Mouse (Mus musculus) thymus, adult 2 months (tissue): ENCODE results near the gene Wars2. TPM values are rescaled to one million over a fixed set of nuclear protein-coding genes. Genes with fewer than 3 reads are reported as not detected.

Experiments
- DNase-seq: peaks from one replicate; pipeline ENCODE4 v3.0.0; 2021
- H3K27ac ChIP-seq: fragments of 200-500 bp; 2 replicates; pipeline ENCODE4 v1.5.1; 2012; ENCODE audit warnings: low read length, control low read depth; ENCODE audit not compliant: control insufficient read depth, insufficient read depth
- H3K27me3 ChIP-seq: fragments of 200-500 bp; 2 replicates; pipeline ENCODE4 v1.6.1; 2012; ENCODE audit warnings: mild to moderate bottlenecking, low read length, moderate library complexity, mixed read lengths; ENCODE audit not compliant: control insufficient read depth, insufficient read depth
- H3K36me3 ChIP-seq: fragments of 200-500 bp; 2 replicates; pipeline ENCODE4 v1.6.1; 2012; ENCODE audit warnings: mild to moderate bottlenecking, low read length, moderate library complexity; ENCODE audit not compliant: control insufficient read depth, insufficient read depth
- H3K4me1 ChIP-seq: fragments of 200-500 bp; replicated peaks from 2 replicates; pipeline ENCODE4 v1.6.1; 2012; ENCODE audit warnings: low read length; ENCODE audit not compliant: control insufficient read depth, insufficient read depth
- H3K4me3 ChIP-seq: fragments of 200-500 bp; 2 replicates; pipeline ENCODE4 v1.5.1; 2012; ENCODE audit warnings: mild to moderate bottlenecking, low read length, control low read depth, moderate library complexity; ENCODE audit not compliant: control insufficient read depth, insufficient read depth
- CTCF ChIP-seq: fragments of 200-500 bp; IDR thresholded peaks from 2 replicates; pipeline ENCODE4 v1.5.1; 2012; ENCODE audit warnings: mild to moderate bottlenecking, control low read depth, low read length, moderate library complexity, borderline replicate concordance; ENCODE audit not compliant: control insufficient read depth, poor library complexity, insufficient read depth; ENCODE audit errors: extremely low read depth
- POLR2A ChIP-seq: fragments of 200-500 bp; IDR thresholded peaks from 2 replicates; pipeline ENCODE4 v1.6.1; 2012; ENCODE audit warnings: mild to moderate bottlenecking, low read length, control low read depth, moderate library complexity; ENCODE audit not compliant: control insufficient read depth, poor library complexity, insufficient read depth; ENCODE audit errors: extremely low read depth
- WGBS: fragments of 180-500 bp; shearing (Covaris S2); methylation state at CpG from one replicate; pipeline ENCODE4 v1.1.7; 2018; 5-methylcytosine and 5-hydroxymethylcytosine counted together
- polyA plus RNA-seq: library from polyadenylated mRNA; depleted of rRNA; stranded (reverse); fragments of >200 nt; gene quantifications from 2 replicates; pipeline ENCODE4 v1.2.3, GENCODE M21; 2012

Wars2 gene
- polyA plus RNA-seq, 1 experiment: 6.0 TPM

DNA sequence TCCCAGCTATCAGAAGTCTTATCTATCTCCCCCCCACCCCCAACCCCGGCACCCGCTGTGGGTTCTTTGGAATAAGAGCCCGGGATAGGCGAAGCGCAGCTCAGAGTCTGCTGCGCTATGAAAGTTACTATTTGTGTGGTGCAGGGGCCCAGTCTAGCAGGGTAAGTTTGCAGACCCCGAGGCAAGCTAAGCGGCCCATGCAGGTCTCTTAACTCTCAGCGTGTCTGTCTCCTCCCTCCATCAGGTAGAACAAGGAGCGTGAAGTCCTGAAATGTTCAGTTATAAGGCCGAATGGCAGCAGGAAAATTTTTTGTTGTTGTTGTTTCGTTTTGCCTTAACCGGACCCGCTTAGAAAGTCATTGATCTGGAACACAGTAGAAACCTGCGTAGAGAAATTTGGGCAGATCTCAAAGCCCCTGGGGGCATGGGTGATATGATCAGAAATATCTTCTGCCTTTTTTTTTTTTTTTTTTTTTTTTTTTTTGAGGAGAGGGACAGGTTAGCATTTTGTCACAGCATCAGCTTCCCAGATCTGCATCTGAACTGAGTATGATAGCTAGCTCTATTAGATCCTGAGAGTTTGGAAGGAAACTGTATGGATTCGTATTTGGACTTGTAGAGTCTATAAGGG, 111.7 kb downstream of the Wars2 start:
- H3K27ac ChIP-seq: no peak overlapping the region
- no peak overlapping the region for H3K4me3 ChIP-seq
- H3K4me1 ChIP-seq: no peaks in the 10 kb centered on the region; the same call in none of the 2 replicates
- DNase-seq: no peak
- peaks cover 39% of the 10 kb centered on the region for H3K27me3 ChIP-seq
- 11% methylated on average over 16 of the region's 16 CpGs for WGBS
- no peak for TF ChIP-seq CTCF
- TF ChIP-seq POLR2A: no peak
- H3K36me3 ChIP-seq: no peaks in the 10 kb centered on the region

- Histone ChIP-seq H3K4me1 (no peaks in the 10 kb centered on the region; the same call in none of the 2 replicates), H3K27me3 (peaks cover 39% of the 10 kb centered on the region), H3K36me3 (no peaks in the 10 kb centered on the region), H3K27ac (no peak overlapping the region), H3K4me3 (no peak overlapping the region)
- TF ChIP-seq POLR2A: no peak
- no peak for TF ChIP-seq CTCF
- DNase-seq: no peak
- WGBS: 7% methylated on average over 12 of the region's 12 CpGs
Observed at GRCm38 (mm10) chr3:99253092-99253488, 112.2 kb downstream of the Wars2 start.

DNA sequence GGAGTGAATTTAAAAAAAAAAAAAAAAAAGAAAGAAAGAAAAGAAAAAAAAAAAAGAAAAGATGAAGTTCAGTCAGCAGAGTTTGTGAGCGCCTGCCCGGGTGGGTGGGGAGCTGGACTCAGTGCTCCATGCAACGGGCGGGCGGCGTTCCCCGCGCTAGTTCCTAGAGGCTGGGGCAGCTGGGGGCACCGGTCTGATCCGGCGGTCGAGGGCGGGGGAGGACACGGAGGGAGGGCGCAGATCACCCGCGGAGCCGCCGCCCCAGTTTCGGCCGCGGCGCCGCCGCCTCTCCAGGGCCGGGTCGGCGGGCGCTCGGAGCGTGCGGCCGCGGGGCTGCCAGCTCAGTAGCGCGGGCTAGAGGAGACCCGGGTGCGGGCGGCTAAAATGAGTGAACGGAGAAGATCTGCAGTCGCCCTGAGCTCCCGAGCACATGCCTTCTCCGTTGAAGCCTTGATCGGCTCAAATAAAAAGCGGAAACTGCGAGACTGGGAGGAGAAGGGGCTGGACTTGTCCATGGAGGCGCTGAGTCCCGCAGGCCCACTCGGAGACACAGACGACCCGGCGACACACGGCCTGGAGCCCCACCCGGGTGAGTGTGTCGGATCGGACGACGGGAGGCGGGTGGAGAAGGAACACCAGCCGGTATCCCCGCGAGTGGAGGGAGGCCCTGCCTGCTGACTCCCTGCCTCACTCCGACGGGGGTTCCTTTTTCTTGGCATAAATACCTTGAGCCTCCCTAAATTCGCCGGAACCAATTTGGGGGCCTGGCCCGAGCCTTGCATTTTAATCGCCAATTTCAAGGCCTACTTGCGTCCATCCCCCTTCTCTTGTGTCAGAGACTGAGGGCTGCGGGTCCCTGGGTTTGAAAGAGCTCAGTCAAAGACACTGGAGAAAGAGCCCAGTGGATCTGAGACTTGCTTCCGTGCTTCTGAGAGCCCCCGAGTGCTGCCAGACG, 112.9 kb downstream of the Wars2 start:
- DNase-seq: no peak
- Histone ChIP-seq H3K27me3 (peaks cover 38% of the 10 kb centered on the region), H3K4me3 (no peak overlapping the region), H3K36me3 (no peaks in the 10 kb centered on the region), H3K27ac (no peak overlapping the region), H3K4me1 (no peaks in the 10 kb centered on the region; the same call in none of the 2 replicates)
- TF ChIP-seq POLR2A (no peak), CTCF (no peak)
- WGBS: 1% methylated on average over 73 of the region's 73 CpGs

GRCm38 (mm10) chr3:99254559-99255151, 113.8 kb downstream of the Wars2 start:
- no peak overlapping the region for H3K4me3 ChIP-seq
- no peak for DNase-seq
- H3K36me3 ChIP-seq: no peaks in the 10 kb centered on the region
- H3K4me1 ChIP-seq: no peaks in the 10 kb centered on the region; the same call in none of the 2 replicates
- TF ChIP-seq POLR2A (no peak), CTCF (no peak)
- no peak overlapping the region for H3K27ac ChIP-seq
- H3K27me3 ChIP-seq: peaks cover 38% of the 10 kb centered on the region
- 13% methylated on average over 15 of the region's 15 CpGs for WGBS

DNA sequence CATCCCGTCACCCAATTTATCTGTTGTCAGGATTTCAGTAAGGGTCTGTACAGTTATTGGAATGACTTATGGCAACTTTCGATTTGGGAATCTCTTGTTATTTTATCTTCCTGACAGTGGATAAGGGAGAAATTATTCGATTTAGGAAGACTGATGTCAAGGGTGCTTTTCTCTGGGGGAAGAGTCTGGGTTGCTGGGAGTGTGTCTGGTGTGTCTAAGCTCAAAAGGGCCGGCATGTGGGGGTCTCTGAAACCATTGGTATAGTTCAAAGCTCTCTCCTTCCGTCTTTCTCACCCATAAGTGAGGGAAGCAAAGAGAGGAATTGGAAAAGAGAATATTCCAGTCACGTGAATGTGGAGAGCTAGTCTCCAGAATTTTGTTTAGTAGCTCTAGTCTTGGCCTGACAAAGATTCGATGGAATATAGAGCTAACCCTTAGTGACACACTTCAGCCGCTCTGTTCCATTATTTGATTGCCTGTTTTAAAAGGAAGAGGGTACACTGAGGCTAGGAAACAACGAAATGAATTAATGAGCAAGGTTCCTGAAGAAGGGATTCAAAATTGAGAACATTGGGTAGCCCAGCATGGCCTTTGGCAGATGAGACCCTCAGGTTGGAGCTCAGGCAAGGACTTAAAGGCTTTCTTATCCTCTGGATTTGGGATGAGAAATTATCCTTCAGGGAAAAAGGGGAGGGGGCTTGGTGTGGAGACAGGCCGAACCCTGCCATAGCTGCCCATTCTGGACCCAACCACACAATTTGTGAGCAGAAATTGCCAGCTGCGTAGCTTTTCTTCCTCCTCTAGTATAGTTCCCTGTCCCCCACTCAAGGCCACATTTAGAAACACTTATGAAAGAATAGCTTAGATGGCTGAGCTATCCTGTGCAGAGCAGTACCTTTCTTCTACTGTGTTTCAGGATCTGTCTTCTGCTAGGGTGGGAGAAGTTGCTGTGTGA, 114.8 kb downstream of the Wars2 start:
- Histone ChIP-seq H3K4me1 (no peaks in the 10 kb centered on the region; the same call in none of the 2 replicates), H3K36me3 (no peaks in the 10 kb centered on the region), H3K27me3 (peaks cover 36% of the 10 kb centered on the region), H3K4me3 (no peak overlapping the region), H3K27ac (no peak overlapping the region)
- no peak for TF ChIP-seq POLR2A
- TF ChIP-seq CTCF: no peak
- no peak for DNase-seq
- 17% methylated on average over 11 of the region's 11 CpGs for WGBS
